Mouse (Mus musculus): ENCODE results near the gene Zbtb7a. TPM values are rescaled to one million over a fixed set of nuclear protein-coding genes. Genes with fewer than 3 reads are reported as not detected.
A peak's percentile ranks its signal among the peaks of the same experiment; 100 is the strongest.
"Not testable (repeated sequence)": the region's sequence is repeated elsewhere in the genome, so short reads cannot be mapped to it uniquely, and the experiment has no call there.

Zbtb7a gene
- polyA plus RNA-seq, 1 experiment = 66.7 TPM

DNA sequence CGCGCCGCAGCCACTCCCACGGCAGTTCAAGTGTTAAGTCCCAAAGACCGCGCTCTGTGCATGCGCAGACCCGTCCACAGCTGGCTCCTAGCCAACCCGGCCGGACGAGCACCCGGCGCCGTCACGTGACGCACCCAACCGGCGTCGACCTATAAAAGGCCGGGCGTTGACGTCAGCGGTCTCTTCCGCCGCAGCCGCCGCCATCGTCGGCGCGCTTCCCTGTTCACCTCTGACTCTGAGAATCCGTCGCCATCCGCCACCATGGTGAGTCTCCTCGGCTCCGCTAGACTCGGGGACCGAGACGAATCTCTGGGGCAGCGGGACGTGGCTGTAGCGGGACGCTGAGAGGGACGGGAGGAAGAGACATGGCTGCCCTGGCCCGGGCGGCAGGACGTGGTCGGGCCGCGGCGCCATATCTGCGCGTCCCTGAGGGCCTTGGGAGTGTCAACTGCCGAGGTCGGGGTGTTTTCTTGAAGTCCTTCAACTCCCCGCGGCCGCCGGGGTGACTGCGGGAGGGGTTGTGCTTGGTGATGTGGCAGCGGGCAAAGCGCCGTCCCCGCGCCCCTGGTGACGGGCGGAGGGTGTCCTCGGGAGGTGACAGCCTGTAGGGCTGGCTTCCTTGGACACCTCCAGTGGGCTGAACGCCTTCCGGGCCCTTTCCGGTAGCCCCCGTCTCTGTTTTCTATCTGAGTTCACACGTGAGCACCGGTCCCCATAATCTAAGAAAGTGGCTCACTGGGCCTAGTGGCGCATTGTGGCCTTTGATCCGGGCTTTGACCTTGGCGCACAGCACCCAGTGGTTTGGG, 41.6 kb downstream of the Zbtb7a start, which contains the start of gene Eef2:
TSS of gene Eef2 (plus strand) at position 166 of the 806 bp plus-strand sequence.
- peak; percentile 99 for DNase-seq
- TF ChIP-seq CTCF (IDR thresholded peaks at IDR 0.05; ENCODE audit: insufficient read depth, low read length) (no peak), POLR2A (IDR thresholded peaks at IDR 0.05; ENCODE audit: borderline replicate concordance, extremely low read depth, low read depth, low read length) (peak; percentile 99)
- peaks cover 21% of the 10 kb centered on the region for H3K4me1 ChIP-seq (ENCODE audit: control insufficient read depth, insufficient read depth, low read length)
- H3K4me3 ChIP-seq (replicated peaks; ENCODE audit: extremely low read depth, low read depth, low read length) = peak within 1 kb of the TSS; percentile 96
- under 1% methylated on average over 77 of the region's 77 CpGs for WGBS

DNA sequence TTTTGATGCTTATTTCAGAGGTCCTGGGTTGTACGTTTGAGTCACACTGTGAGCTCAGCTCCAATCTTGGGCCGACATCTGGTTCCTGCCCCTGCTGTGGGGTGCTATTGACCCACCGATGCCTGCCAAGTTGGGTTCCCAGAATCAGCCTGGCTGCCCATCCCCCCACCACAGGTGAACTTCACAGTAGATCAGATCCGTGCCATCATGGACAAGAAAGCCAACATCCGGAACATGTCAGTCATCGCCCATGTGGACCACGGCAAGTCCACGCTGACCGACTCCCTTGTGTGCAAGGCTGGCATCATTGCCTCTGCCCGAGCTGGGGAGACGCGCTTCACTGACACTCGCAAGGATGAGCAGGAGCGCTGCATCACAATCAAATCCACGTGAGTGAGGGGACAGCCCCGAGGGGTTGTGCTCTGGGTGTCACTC, 42.5 kb downstream of the Zbtb7a start:
- Histone ChIP-seq H3K4me1 (ENCODE audit: control insufficient read depth, insufficient read depth, low read length) (peaks cover 21% of the 10 kb centered on the region), H3K4me3 (replicated peaks; ENCODE audit: extremely low read depth, low read depth, low read length) (peak overlapping the region; percentile 96)
- TF ChIP-seq CTCF (IDR thresholded peaks at IDR 0.05; ENCODE audit: insufficient read depth, low read length) (no peak), POLR2A (IDR thresholded peaks at IDR 0.05; ENCODE audit: borderline replicate concordance, extremely low read depth, low read depth, low read length) (no peak)
- DNase-seq = no peak
- WGBS = 5% methylated on average over 16 of the region's 16 CpGs

DNA sequence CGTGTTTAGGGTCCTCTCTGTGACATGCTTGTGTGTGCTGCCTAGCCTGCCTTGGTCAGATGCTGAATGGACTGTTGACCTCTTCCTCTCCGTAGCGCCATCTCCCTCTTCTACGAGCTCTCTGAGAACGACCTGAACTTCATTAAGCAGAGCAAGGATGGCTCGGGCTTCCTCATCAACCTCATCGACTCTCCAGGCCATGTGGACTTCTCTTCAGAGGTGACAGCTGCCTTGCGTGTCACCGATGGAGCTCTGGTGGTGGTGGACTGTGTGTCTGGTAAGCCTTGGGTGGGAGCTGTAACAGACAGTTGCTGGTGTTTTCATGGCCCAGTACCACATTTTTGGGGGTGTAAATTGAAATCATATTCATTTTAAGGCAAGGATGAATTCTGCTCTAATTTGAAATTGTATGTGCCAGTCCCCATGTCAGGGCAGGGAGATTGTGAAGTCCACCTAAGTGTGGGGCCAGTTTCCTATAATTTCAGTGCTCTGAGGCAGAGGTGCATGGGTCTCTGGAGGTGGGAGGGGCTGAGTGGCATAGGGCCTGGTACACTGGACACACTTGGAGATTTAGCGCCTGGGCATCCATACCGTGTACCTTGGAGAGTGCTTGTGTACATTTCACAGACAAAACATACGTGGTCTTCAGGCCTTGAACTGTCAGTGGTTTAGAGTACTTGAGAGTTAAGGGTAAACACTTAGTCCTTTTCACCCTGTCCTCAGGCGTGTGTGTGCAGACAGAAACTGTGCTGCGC, 43.1 kb downstream of the Zbtb7a start:
- Histone ChIP-seq H3K4me3 (replicated peaks; ENCODE audit: extremely low read depth, low read depth, low read length) (peak overlapping the region; percentile 96), H3K4me1 (ENCODE audit: control insufficient read depth, insufficient read depth, low read length) (peaks cover 17% of the 10 kb centered on the region)
- DNase-seq = no peak
- TF ChIP-seq POLR2A (IDR thresholded peaks at IDR 0.05; ENCODE audit: borderline replicate concordance, extremely low read depth, low read depth, low read length) = no peak
- TF ChIP-seq CTCF (IDR thresholded peaks at IDR 0.05; ENCODE audit: insufficient read depth, low read length) = no peak
- WGBS = 37% methylated on average over 14 of the region's 14 CpGs

DNA sequence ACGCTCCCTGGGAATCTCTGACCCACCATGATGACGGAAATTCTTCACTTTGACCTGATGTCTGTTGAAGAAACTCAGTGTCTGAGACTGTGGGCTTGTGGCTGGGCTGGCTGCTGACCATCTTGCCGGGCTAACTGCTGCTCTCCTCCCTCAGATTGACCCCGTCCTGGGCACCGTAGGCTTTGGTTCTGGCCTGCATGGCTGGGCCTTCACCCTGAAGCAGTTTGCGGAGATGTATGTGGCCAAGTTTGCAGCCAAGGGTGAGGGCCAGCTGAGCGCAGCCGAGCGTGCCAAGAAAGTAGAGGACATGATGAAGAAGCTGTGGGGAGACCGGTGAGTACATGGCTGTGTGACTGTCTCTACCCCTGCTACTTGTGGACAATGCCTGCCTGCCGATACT, 43.9 kb downstream of the Zbtb7a start:
- no peak for TF ChIP-seq CTCF (IDR thresholded peaks at IDR 0.05; ENCODE audit: insufficient read depth, low read length)
- no peak for TF ChIP-seq POLR2A (IDR thresholded peaks at IDR 0.05; ENCODE audit: borderline replicate concordance, extremely low read depth, low read depth, low read length)

DNA sequence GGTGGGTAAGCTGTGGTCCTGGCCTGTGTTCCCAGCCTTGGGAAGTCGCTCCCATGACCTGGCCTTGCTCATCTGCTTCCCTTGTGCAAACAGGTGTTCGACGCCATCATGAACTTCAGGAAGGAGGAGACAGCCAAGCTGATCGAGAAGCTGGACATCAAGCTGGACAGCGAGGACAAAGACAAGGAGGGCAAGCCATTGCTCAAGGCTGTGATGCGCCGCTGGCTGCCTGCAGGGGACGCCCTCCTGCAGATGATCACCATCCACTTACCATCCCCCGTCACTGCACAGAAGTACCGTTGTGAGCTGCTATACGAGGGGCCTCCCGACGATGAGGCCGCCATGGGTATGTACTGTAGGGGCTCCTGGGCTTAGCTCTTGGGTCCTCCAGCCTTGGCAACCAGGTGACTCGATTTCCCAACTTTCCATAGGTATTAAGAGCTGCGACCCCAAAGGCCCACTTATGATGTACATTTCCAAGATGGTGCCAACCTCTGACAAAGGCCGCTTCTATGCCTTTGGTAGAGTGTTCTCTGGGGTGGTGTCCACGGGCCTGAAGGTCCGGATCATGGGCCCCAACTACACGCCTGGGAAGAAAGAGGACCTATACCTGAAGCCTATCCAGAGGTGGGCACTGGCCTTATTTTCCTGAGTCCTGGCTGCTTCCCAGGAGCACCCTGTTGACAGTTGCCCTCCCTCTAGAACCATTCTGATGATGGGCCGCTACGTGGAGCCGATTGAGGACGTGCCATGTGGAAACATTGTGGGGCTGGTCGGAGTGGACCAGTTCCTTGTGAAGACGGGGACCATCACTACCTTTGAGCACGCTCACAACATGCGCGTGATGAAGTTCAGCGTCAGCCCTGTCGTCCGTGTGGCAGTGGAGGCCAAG, 44.7 kb downstream of the Zbtb7a start:
- 0 out of 2 replicates have a peak, but pooled peaks have one; percentile 13 for TF ChIP-seq POLR2A (IDR thresholded peaks at IDR 0.05; ENCODE audit: borderline replicate concordance, extremely low read depth, low read depth, low read length)
- no peak for TF ChIP-seq CTCF (IDR thresholded peaks at IDR 0.05; ENCODE audit: insufficient read depth, low read length)
- 85% methylated on average over 32 of the region's 32 CpGs for WGBS
- peaks cover 20% of the 10 kb centered on the region for H3K4me1 ChIP-seq (ENCODE audit: control insufficient read depth, insufficient read depth, low read length)
- no peak overlapping the region for H3K4me3 ChIP-seq (replicated peaks; ENCODE audit: extremely low read depth, low read depth, low read length)
- DNase-seq = no peak

More for the DNA sequence above, 43.9 kb downstream of the Zbtb7a start:
- H3K4me3 ChIP-seq (replicated peaks; ENCODE audit: extremely low read depth, low read depth, low read length) = no peak overlapping the region
- peaks cover 23% of the 10 kb centered on the region for H3K4me1 ChIP-seq (ENCODE audit: control insufficient read depth, insufficient read depth, low read length)
- DNase-seq = no peak
- WGBS = 80% methylated on average over 11 of the region's 11 CpGs

DNA sequence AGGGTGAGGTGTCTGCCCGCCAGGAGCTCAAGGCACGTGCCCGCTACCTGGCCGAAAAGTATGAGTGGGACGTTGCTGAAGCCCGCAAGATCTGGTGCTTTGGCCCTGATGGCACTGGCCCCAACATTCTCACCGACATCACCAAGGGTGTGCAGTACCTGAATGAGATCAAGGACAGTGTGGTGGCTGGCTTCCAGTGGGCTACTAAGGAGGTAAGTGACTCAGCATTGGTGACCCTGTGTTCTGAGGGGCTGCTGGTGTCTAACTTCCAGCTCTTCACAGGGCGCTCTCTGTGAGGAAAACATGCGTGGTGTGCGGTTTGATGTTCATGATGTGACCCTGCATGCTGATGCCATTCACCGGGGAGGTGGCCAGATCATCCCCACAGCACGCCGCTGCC, 45.9 kb downstream of the Zbtb7a start:
- Histone ChIP-seq H3K4me3 (replicated peaks; ENCODE audit: extremely low read depth, low read depth, low read length) (no peak overlapping the region), H3K4me1 (ENCODE audit: control insufficient read depth, insufficient read depth, low read length) (peaks cover 17% of the 10 kb centered on the region)
- no peak for DNase-seq
- TF ChIP-seq CTCF (IDR thresholded peaks at IDR 0.05; ENCODE audit: insufficient read depth, low read length) (no peak), POLR2A (IDR thresholded peaks at IDR 0.05; ENCODE audit: borderline replicate concordance, extremely low read depth, low read depth, low read length) (no peak)
- 89% methylated on average over 13 of the region's 13 CpGs for WGBS

DNA sequence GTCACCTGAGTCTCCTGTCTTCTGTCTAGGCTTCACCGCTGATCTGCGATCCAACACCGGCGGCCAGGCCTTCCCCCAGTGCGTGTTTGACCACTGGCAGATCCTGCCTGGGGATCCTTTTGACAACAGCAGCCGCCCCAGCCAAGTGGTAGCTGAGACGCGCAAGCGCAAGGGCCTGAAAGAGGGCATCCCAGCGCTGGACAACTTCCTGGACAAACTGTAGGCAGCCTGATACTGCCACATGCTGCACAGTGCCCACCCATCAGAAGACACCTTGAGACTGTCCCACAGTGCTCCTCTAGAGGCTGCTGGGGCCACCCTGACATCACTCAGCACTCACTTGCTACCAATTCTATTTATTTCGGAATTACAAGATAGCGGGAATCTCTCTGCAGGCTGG, 46.8 kb downstream of the Zbtb7a start:
- DNase-seq; H3K4me3 ChIP-seq (replicated peaks; ENCODE audit: extremely low read depth, low read depth, low read length): not testable (repeated sequence)
- WGBS = 79% methylated on average over 12 of the region's 12 CpGs
- peaks cover 17% of the 10 kb centered on the region for H3K4me1 ChIP-seq (ENCODE audit: control insufficient read depth, insufficient read depth, low read length)

DNA sequence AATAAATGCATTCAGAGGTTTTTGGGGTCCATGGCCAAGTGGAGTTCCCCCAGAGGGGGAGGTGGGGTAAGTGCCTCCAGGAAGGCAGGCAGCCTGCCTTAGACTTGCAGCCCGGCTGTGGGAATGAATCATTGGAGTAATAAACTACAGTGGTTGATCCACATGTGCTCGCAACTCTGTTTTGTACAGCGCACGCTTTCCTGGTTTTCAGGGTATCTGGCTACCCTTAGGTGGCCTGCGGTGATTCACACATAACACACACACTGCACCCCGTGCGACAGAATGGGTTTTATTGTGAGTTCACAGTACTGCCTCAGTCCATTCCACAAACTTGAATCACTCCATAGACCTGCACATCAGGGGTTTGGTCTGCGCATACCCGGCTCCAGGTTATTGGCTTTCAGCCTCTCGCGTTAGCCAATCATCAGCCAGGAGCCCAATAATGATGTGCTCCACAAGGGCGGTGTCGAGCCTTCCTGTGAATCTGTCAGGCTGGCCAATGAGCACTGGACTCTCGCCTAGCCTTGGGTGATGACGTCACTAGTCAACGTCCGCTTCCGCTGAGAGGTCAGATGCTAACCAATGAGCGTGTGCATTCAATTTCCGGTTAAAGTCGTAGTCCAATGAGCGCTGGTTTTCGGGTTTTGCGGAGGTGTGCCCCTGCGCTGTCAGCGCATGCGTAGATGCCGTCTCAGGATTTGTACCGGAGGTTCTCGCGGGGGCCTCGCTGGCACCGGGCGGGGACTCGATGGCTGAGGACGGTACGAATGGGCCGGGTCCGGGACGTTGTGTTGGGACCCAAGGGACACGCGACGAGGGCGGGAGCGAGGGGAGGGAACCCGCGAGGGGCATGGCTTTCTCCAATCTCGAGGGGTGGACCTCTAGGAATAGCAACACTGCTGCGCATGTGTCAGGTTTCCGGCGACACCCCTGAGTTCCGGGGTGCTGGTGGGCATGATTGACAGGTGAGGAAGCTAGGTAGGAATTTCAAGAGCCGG, 47.6 kb downstream of the Zbtb7a start, which contains the start of gene Dapk3:
TSS of gene Dapk3 (plus strand) at position 670 of the 998 bp plus-strand sequence.
- DNase-seq = peak; percentile 93
- Histone ChIP-seq H3K4me1 (ENCODE audit: control insufficient read depth, insufficient read depth, low read length) (peaks cover 15% of the 10 kb centered on the region), H3K4me3 (replicated peaks; ENCODE audit: extremely low read depth, low read depth, low read length) (peak within 1 kb of the TSS; percentile 83)
- TF ChIP-seq POLR2A (IDR thresholded peaks at IDR 0.05; ENCODE audit: borderline replicate concordance, extremely low read depth, low read depth, low read length) = peak; percentile 70; the same call in 1 of the 2 replicates
- no peak for TF ChIP-seq CTCF (IDR thresholded peaks at IDR 0.05; ENCODE audit: insufficient read depth, low read length)
- WGBS = 7% methylated on average over 53 of the region's 53 CpGs
